Mouse (Mus musculus): Measurements from ENCODE around the gene Erc1. TPM values are rescaled to one million over a fixed set of nuclear protein-coding genes. Genes with fewer than 3 reads are reported as not detected.

Gene Erc1
- polyA plus RNA-seq, 1 experiment from 2014 or later = 6.5 TPM

GRCm38 (mm10) chr6:119759866-119760265, 88.1 kb downstream of the Erc1 start:
- H3K27ac ChIP-seq (replicated peaks) = no peak overlapping the region
- no peaks in the 10 kb centered on the region for H3K36me3 ChIP-seq (ENCODE audit: control insufficient read depth, insufficient read depth, low read length)
- no peak for ATAC-seq (ENCODE audit: low FRiP score, low TSS enrichment)
- no peaks in the 10 kb centered on the region for H3K4me1 ChIP-seq (replicated peaks; ENCODE audit: control insufficient read depth, insufficient read depth)
- TF ChIP-seq CTCF (IDR thresholded peaks at IDR 0.05; ENCODE audit: low read depth) (no peak), EP300 (optimal IDR thresholded peaks at IDR 0.05) (no peak)
- no peaks in the 10 kb centered on the region for H3K27me3 ChIP-seq (ENCODE audit: control insufficient read depth, insufficient read depth, low read length)
- H3K4me3 ChIP-seq (ENCODE audit: low read depth, low read length) = no peak overlapping the region
- no peak overlapping the region for H3K9ac ChIP-seq (ENCODE audit: low read length)
- no peaks in the 10 kb centered on the region for H3K9me3 ChIP-seq (ENCODE audit: control insufficient read depth, low read length)
- 77% methylated on average over 3 of the region's 3 CpGs for WGBS
- DNase-seq (ENCODE audit: low spot score) = no peak
- H3K4me2 ChIP-seq (replicated peaks; ENCODE audit: low read depth) = no peak overlapping the region

- Histone ChIP-seq H3K4me1 (replicated peaks; ENCODE audit: control insufficient read depth, insufficient read depth) (no peaks in the 10 kb centered on the region), H3K36me3 (ENCODE audit: control insufficient read depth, insufficient read depth, low read length) (no peaks in the 10 kb centered on the region), H3K27ac (replicated peaks) (no peak overlapping the region), H3K27me3 (ENCODE audit: control insufficient read depth, insufficient read depth, low read length) (no peaks in the 10 kb centered on the region), H3K4me2 (replicated peaks; ENCODE audit: low read depth) (no peak overlapping the region), H3K4me3 (ENCODE audit: low read depth, low read length) (no peak overlapping the region), H3K9me3 (ENCODE audit: control insufficient read depth, low read length) (no peaks in the 10 kb centered on the region), H3K9ac (ENCODE audit: low read length) (no peak overlapping the region)
- DNase-seq (ENCODE audit: low spot score) (no peak), ATAC-seq (ENCODE audit: low FRiP score, low TSS enrichment) (no peak)
- whole genome bisulfite sequencing = 76% methylated on average over 2 of the region's 2 CpGs
- peak; percentile 67 for TF ChIP-seq CTCF (IDR thresholded peaks at IDR 0.05; ENCODE audit: low read depth)
- no peak for TF ChIP-seq EP300 (optimal IDR thresholded peaks at IDR 0.05)
These were observed 89.5 kb downstream of the Erc1 start for GRCm38 (mm10) chr6:119758490-119758889.

GRCm38 (mm10) chr6:119757796-119758195, 90.2 kb downstream of the Erc1 start:
- ATAC-seq (ENCODE audit: low FRiP score, low TSS enrichment) (no peak), DNase-seq (ENCODE audit: low spot score) (no peak)
- WGBS = 77% methylated on average over 5 of the region's 5 CpGs
- no peak overlapping the region for H3K4me2 ChIP-seq (replicated peaks; ENCODE audit: low read depth)
- no peak overlapping the region for H3K4me3 ChIP-seq (ENCODE audit: low read depth, low read length)
- TF ChIP-seq CTCF (IDR thresholded peaks at IDR 0.05; ENCODE audit: low read depth) (no peak), EP300 (optimal IDR thresholded peaks at IDR 0.05) (no peak)
- H3K9me3 ChIP-seq (ENCODE audit: control insufficient read depth, low read length) = no peaks in the 10 kb centered on the region
- no peak overlapping the region for H3K9ac ChIP-seq (ENCODE audit: low read length)
- no peaks in the 10 kb centered on the region for H3K36me3 ChIP-seq (ENCODE audit: control insufficient read depth, insufficient read depth, low read length)
- no peak overlapping the region for H3K27ac ChIP-seq (replicated peaks)
- no peaks in the 10 kb centered on the region for H3K27me3 ChIP-seq (ENCODE audit: control insufficient read depth, insufficient read depth, low read length)
- H3K4me1 ChIP-seq (replicated peaks; ENCODE audit: control insufficient read depth, insufficient read depth) = no peaks in the 10 kb centered on the region

GRCm38 (mm10) chr6:119755866-119756265, 92.1 kb downstream of the Erc1 start:
- no peak for ATAC-seq (ENCODE audit: low FRiP score, low TSS enrichment)
- WGBS = 69% methylated on average over 3 of the region's 3 CpGs
- H3K27ac ChIP-seq (replicated peaks) = no peak overlapping the region

GRCm38 (mm10) chr6:119749093-119749635, 98.8 kb downstream of the Erc1 start:
- no peak for DNase-seq (ENCODE audit: low spot score)
- no peaks in the 10 kb centered on the region for H3K9me3 ChIP-seq (ENCODE audit: control insufficient read depth, low read length)
- no peak overlapping the region for H3K9ac ChIP-seq (ENCODE audit: low read length)
- 90% methylated on average over 7 of the region's 7 CpGs for WGBS
- ATAC-seq (ENCODE audit: low FRiP score, low TSS enrichment) = no peak
- H3K36me3 ChIP-seq (ENCODE audit: control insufficient read depth, insufficient read depth, low read length) = peaks cover 6% of the 10 kb centered on the region; the same call in 1 of the 2 replicates
- H3K4me2 ChIP-seq (replicated peaks; ENCODE audit: low read depth) = no peak overlapping the region
- H3K4me3 ChIP-seq (ENCODE audit: low read depth, low read length) = no peak overlapping the region
- H3K4me1 ChIP-seq (replicated peaks; ENCODE audit: control insufficient read depth, insufficient read depth) = no peaks in the 10 kb centered on the region
- no peak overlapping the region for H3K27ac ChIP-seq (replicated peaks)
- TF ChIP-seq CTCF (IDR thresholded peaks at IDR 0.05; ENCODE audit: low read depth) = no peak
- no peak for TF ChIP-seq EP300 (optimal IDR thresholded peaks at IDR 0.05)
- no peaks in the 10 kb centered on the region for H3K27me3 ChIP-seq (ENCODE audit: control insufficient read depth, insufficient read depth, low read length)

More at GRCm38 (mm10) chr6:119755866-119756265, 92.1 kb downstream of the Erc1 start:
- Histone ChIP-seq H3K4me1 (replicated peaks; ENCODE audit: control insufficient read depth, insufficient read depth) (no peaks in the 10 kb centered on the region), H3K4me2 (replicated peaks; ENCODE audit: low read depth) (no peak overlapping the region), H3K9me3 (ENCODE audit: control insufficient read depth, low read length) (no peaks in the 10 kb centered on the region), H3K4me3 (ENCODE audit: low read depth, low read length) (no peak overlapping the region), H3K36me3 (ENCODE audit: control insufficient read depth, insufficient read depth, low read length) (no peaks in the 10 kb centered on the region), H3K9ac (ENCODE audit: low read length) (no peak overlapping the region), H3K27me3 (ENCODE audit: control insufficient read depth, insufficient read depth, low read length) (no peaks in the 10 kb centered on the region)
- TF ChIP-seq CTCF (IDR thresholded peaks at IDR 0.05; ENCODE audit: low read depth) (no peak), EP300 (optimal IDR thresholded peaks at IDR 0.05) (no peak)
- DNase-seq (ENCODE audit: low spot score) = no peak

GRCm38 (mm10) chr6:119741861-119742260, 106.1 kb downstream of the Erc1 start:
- no peak for DNase-seq (ENCODE audit: low spot score)
- TF ChIP-seq EP300 (optimal IDR thresholded peaks at IDR 0.05) (no peak), CTCF (IDR thresholded peaks at IDR 0.05; ENCODE audit: low read depth) (peak; percentile 23)
- no peak overlapping the region for H3K9ac ChIP-seq (ENCODE audit: low read length)
- no peak overlapping the region for H3K4me3 ChIP-seq (ENCODE audit: low read depth, low read length)
- no peaks in the 10 kb centered on the region for H3K9me3 ChIP-seq (ENCODE audit: control insufficient read depth, low read length)
- no peaks in the 10 kb centered on the region for H3K36me3 ChIP-seq (ENCODE audit: control insufficient read depth, insufficient read depth, low read length)
- no peak overlapping the region for H3K27ac ChIP-seq (replicated peaks)
- H3K27me3 ChIP-seq (ENCODE audit: control insufficient read depth, insufficient read depth, low read length) = no peaks in the 10 kb centered on the region
- no peak for ATAC-seq (ENCODE audit: low FRiP score, low TSS enrichment)
- H3K4me1 ChIP-seq (replicated peaks; ENCODE audit: control insufficient read depth, insufficient read depth) = no peaks in the 10 kb centered on the region
- H3K4me2 ChIP-seq (replicated peaks; ENCODE audit: low read depth) = no peak overlapping the region
- 79% methylated on average over 2 of the region's 2 CpGs for WGBS

All from stomach, postnatal 0 days (tissue).